Mouse (Mus musculus): ENCODE measurements around the gene Trrap. TPM values are rescaled to one million over a fixed set of nuclear protein-coding genes. Genes with fewer than 3 reads are reported as not detected.

Gene Trrap
- polyA plus RNA-seq, 2 experiments: 11.7 to 20.4 TPM

DNA sequence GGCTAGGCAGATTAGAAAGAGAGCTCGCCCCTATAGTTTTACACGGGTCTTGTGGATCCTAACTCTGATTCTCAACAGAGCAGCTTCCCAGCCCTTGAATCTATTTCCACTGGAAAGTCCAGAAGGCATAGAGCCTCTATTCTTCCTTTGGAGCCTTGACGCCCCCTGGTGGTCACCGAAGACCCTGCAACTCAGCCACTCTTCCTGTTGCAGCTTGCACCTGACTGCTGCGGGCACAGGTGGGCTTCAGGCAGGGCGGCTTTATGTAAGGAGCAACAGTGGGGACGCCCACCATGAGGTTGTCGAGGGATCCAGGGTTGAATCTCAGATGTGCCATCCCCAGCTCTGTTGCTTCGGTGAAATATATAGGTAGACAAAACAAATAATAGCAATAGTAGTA, 40.4 kb upstream of the Trrap start:
- Histone ChIP-seq H3K27me3 (ENCODE audit: control insufficient read depth, insufficient read depth, low read length) (no peaks in the 10 kb centered on the region), H3K9ac (replicated peaks) (no peak overlapping the region), H3K9me3 (ENCODE audit: control insufficient read depth, low read length) (no peaks in the 10 kb centered on the region), H3K4me3 (ENCODE audit: insufficient read depth in 1 of 2, low read depth in 2 of 2, low read length in 2 of 2) (no peak overlapping the region), H3K36me3 (replicated peaks; ENCODE audit: control insufficient read depth, insufficient read depth, low read depth) (no peaks in the 10 kb centered on the region), H3K4me2 (ENCODE audit: low read depth) (no peak overlapping the region), H3K4me1 (replicated peaks; ENCODE audit: control insufficient read depth in 2 of 2, insufficient read depth in 2 of 2, low read length in 1 of 2) (no peaks in the 10 kb centered on the region), H3K27ac (no peak overlapping the region)
- ATAC-seq (ENCODE audit: insufficient read depth) (no peak), DNase-seq (ENCODE audit: low read depth in 3 of 3, low spot score in 3 of 3) (no peak)
- peak; percentile 86 for TF ChIP-seq CTCF (IDR thresholded peaks at IDR 0.05; ENCODE audit: low read depth)
- no peak for TF ChIP-seq EP300 (IDR thresholded peaks at IDR 0.05; ENCODE audit: low read depth)
- WGBS (ENCODE audit: insufficient replicate concordance): 8% methylated on average over 9 of the region's 9 CpGs

DNA sequence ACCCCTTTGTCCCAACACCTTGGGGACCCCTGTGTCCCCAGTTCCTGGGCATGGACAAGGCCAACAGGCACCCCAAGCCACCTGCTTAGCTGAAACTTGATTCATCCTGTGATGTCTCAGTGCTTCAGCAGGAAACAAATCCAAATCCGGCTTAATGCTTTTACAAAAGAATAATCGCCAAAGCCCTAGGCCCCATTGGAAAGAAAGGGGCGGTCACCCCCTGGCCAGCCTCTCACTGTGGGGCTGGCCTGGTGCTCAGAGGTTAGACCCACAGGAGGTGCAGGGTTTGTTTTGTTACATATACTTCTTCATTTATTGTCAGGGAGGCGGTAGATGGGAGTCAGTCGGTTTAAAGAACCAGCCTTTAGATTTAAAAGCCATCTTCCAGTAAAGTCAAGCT, 39.3 kb upstream of the Trrap start:
- ATAC-seq (ENCODE audit: insufficient read depth): no peak
- no peak for DNase-seq (ENCODE audit: low read depth in 3 of 3, low spot score in 3 of 3)
- no peaks in the 10 kb centered on the region for H3K27me3 ChIP-seq (ENCODE audit: control insufficient read depth, insufficient read depth, low read length)
- no peak overlapping the region for H3K9ac ChIP-seq (replicated peaks)
- H3K4me3 ChIP-seq (ENCODE audit: insufficient read depth in 1 of 2, low read depth in 2 of 2, low read length in 2 of 2): no peak overlapping the region
- H3K4me2 ChIP-seq (ENCODE audit: low read depth): no peak overlapping the region
- H3K36me3 ChIP-seq (replicated peaks; ENCODE audit: control insufficient read depth, insufficient read depth, low read depth): no peaks in the 10 kb centered on the region
- WGBS (ENCODE audit: insufficient replicate concordance): 42% methylated on average over 5 of the region's 5 CpGs
- H3K27ac ChIP-seq: no peak overlapping the region
- no peaks in the 10 kb centered on the region for H3K9me3 ChIP-seq (ENCODE audit: control insufficient read depth, low read length)
- H3K4me1 ChIP-seq (replicated peaks; ENCODE audit: control insufficient read depth in 2 of 2, insufficient read depth in 2 of 2, low read length in 1 of 2): no peaks in the 10 kb centered on the region
- TF ChIP-seq EP300 (IDR thresholded peaks at IDR 0.05; ENCODE audit: low read depth) (no peak), CTCF (IDR thresholded peaks at IDR 0.05; ENCODE audit: low read depth) (no peak)

DNA sequence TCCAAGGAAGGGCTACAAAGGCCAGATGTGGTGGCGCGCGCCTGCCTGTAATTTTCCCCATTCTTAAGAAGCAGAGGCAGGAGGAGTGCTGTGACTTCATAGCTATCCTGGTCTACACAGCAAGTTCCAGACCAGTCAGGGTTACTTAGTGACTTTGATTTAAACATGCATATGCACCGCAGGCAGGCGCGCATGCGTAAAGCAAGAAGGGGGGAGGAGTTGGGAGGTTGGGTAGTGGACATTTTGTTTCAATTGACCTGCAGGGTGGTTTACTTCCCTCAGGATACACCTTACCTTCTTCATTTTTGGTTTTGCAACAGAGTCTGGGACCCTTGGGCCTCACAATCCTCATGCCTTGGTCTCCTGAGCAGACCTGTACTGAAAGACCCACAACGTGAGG, 38.3 kb upstream of the Trrap start:
- TF ChIP-seq CTCF (IDR thresholded peaks at IDR 0.05; ENCODE audit: low read depth) (no peak), EP300 (IDR thresholded peaks at IDR 0.05; ENCODE audit: low read depth) (no peak)
- DNase-seq (ENCODE audit: low read depth in 3 of 3, low spot score in 3 of 3) (no peak), ATAC-seq (ENCODE audit: insufficient read depth) (no peak)
- no peaks in the 10 kb centered on the region for H3K4me1 ChIP-seq (replicated peaks; ENCODE audit: control insufficient read depth in 2 of 2, insufficient read depth in 2 of 2, low read length in 1 of 2)
- H3K4me3 ChIP-seq (ENCODE audit: insufficient read depth in 1 of 2, low read depth in 2 of 2, low read length in 2 of 2): no peak overlapping the region
- no peaks in the 10 kb centered on the region for H3K9me3 ChIP-seq (ENCODE audit: control insufficient read depth, low read length)
- H3K9ac ChIP-seq (replicated peaks): no peak overlapping the region
- no peak overlapping the region for H3K27ac ChIP-seq
- H3K4me2 ChIP-seq (ENCODE audit: low read depth): no peak overlapping the region
- no peaks in the 10 kb centered on the region for H3K27me3 ChIP-seq (ENCODE audit: control insufficient read depth, insufficient read depth, low read length)
- 71% methylated on average over 8 of the region's 8 CpGs for WGBS (ENCODE audit: insufficient replicate concordance)
- H3K36me3 ChIP-seq (replicated peaks; ENCODE audit: control insufficient read depth, insufficient read depth, low read depth): no peaks in the 10 kb centered on the region

DNA sequence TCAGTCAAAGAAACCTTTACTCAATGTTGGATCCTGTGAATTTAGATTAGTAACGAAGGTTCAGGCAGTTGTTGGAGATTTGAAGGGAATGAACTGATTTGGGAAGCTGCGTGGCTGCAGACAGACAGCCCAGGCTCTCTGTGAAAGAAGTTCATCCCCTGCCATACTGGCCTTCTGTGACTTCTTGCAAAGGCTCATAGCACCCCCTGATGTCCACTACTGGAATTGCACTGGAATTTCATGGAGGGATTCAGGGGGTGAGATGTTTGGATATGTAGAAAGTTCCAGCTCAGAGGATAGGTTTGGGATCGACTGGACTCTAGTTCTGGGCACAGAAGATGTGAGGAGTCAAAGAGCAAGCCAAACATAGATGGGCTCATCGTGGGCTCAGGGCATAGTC, 33.6 kb upstream of the Trrap start:
- H3K27ac ChIP-seq: no peak overlapping the region
- no peaks in the 10 kb centered on the region for H3K9me3 ChIP-seq (ENCODE audit: control insufficient read depth, low read length)
- no peak for ATAC-seq (ENCODE audit: insufficient read depth)
- no peak overlapping the region for H3K4me2 ChIP-seq (ENCODE audit: low read depth)
- no peak overlapping the region for H3K4me3 ChIP-seq (ENCODE audit: insufficient read depth in 1 of 2, low read depth in 2 of 2, low read length in 2 of 2)
- H3K36me3 ChIP-seq (replicated peaks; ENCODE audit: control insufficient read depth, insufficient read depth, low read depth): no peaks in the 10 kb centered on the region
- WGBS (ENCODE audit: insufficient replicate concordance): 19% methylated on average over 4 of the region's 4 CpGs
- no peak overlapping the region for H3K9ac ChIP-seq (replicated peaks)
- peak in 2 of 3 experiments; percentile 13 for DNase-seq (ENCODE audit: low read depth in 3 of 3, low spot score in 3 of 3)
- TF ChIP-seq CTCF (IDR thresholded peaks at IDR 0.05; ENCODE audit: low read depth) (peak; percentile 69), EP300 (IDR thresholded peaks at IDR 0.05; ENCODE audit: low read depth) (no peak)
- H3K4me1 ChIP-seq (replicated peaks; ENCODE audit: control insufficient read depth in 2 of 2, insufficient read depth in 2 of 2, low read length in 1 of 2): no peaks in the 10 kb centered on the region
- no peaks in the 10 kb centered on the region for H3K27me3 ChIP-seq (ENCODE audit: control insufficient read depth, insufficient read depth, low read length)

DNA sequence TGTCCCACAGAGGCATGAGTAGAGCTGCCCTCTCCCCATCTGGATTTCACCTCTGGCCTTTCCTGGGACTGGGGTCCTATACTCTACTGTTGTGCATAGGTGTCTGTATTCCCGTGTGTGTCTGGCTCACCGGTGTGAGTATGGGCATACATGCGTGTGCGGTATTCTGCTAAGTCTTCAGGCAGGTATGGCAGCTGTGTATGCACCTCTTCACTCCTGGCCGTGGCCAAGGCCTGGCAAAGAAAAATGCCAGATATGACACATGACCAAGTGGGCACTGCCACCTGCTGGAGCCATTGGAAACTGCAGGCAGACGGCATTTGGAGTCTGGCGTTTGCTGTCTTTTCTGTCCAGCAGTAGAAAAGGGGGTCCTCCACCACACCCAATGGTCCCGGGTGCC, 32.6 kb upstream of the Trrap start:
- DNase-seq (ENCODE audit: low read depth in 3 of 3, low spot score in 3 of 3): peak in 1 of 3 experiments; percentile 12
- ATAC-seq (ENCODE audit: insufficient read depth): no peak
- H3K4me1 ChIP-seq (replicated peaks; ENCODE audit: control insufficient read depth in 2 of 2, insufficient read depth in 2 of 2, low read length in 1 of 2): no peaks in the 10 kb centered on the region
- H3K9ac ChIP-seq (replicated peaks): no peak overlapping the region
- 21% methylated on average over 8 of the region's 8 CpGs for WGBS (ENCODE audit: insufficient replicate concordance)
- H3K27me3 ChIP-seq (ENCODE audit: control insufficient read depth, insufficient read depth, low read length): no peaks in the 10 kb centered on the region
- H3K36me3 ChIP-seq (replicated peaks; ENCODE audit: control insufficient read depth, insufficient read depth, low read depth): no peaks in the 10 kb centered on the region
- H3K4me2 ChIP-seq (ENCODE audit: low read depth): no peak overlapping the region
- TF ChIP-seq CTCF (IDR thresholded peaks at IDR 0.05; ENCODE audit: low read depth): peak; percentile 91
- TF ChIP-seq EP300 (IDR thresholded peaks at IDR 0.05; ENCODE audit: low read depth): no peak
- no peak overlapping the region for H3K27ac ChIP-seq
- no peaks in the 10 kb centered on the region for H3K9me3 ChIP-seq (ENCODE audit: control insufficient read depth, low read length)
- no peak overlapping the region for H3K4me3 ChIP-seq (ENCODE audit: insufficient read depth in 1 of 2, low read depth in 2 of 2, low read length in 2 of 2)
